Mouse (Mus musculus) erythroid progenitor cell, adult 5-6 weeks (primary cell): ENCODE data around the gene Arhgef39. TPM values are rescaled to one million over a fixed set of nuclear protein-coding genes. Genes with fewer than 3 reads are reported as not detected.
A peak's percentile ranks its signal among the peaks of the same experiment; 100 is the strongest.

Source experiments
- ATAC-seq: replicated peaks from 2 replicates; pipeline ENCODE4 v1.8.0; 2016; ENCODE audit warnings: moderate number of reproducible peaks, mild to moderate bottlenecking, moderate TSS enrichment, inconsistent platforms; ENCODE audit not compliant: poor library complexity, low FRiP score, severe bottlenecking
- total RNA-seq, 2 experiments: library from RNA; stranded (forward) in 1 of 2; stranded (reverse) in 1 of 2; fragments of 150-400 nt in 1 of 2; fragments of 186-747, 209-891 nt in 1 of 2; gene quantifications; 2 replicates each; pipeline versions ENCODE4 v1.2.3 to v1.2.4; 2015 to 2017; ENCODE audit warnings: low replicate concordance in 2 of 2

Arhgef39 gene
- total RNA-seq, 2 experiments from 2014 or later, result 202 to 233 TPM

DNA sequence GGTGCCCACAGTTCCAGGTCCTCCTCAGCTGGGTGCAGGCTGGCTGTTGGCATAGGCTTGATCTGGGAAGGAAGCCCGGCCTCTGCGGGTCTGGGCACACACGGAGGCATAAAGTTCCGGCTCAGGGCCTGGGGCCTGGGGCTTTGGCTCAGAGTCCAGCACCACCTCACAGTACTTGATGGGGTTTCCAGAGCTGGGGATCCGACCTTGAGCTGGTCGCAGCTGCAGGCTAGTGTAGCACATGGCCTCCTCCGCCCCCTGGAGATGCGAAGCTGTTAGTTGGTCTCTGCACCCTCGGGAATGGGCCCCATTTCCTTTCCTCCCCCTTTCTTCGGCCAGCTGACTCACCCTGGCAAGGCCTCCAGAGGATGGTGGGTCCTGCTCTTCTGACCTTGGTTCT, 16.9 kb downstream of the Arhgef39 start:
- no peak for ATAC-seq

DNA sequence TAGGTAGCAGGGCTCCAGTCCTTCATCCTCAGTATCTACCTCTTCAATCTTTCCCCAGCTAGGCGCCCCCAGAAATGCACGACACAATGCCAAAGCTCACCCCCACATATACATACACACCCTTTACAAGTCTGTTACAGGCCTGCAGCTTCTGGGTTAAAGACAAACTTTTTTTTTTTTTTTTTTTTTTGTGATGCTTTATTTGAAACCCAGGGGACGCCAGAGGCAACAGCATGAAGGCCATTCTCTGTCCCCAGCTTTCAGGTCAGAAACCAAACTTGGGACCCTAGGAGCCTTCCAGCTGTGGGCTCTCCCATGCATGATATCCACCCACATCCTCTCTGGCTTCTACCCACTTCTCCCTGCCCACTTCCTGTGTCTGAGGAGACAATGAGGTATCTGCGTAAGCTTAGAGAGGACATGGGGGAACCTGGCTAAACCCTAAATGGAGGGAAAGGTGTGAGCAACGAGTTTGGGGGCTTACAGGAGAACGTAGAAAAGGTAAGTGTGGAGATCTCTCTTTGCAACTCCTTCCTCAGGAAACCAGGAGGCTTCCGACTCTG, 17.5 kb downstream of the Arhgef39 start:
- no peak for ATAC-seq

DNA sequence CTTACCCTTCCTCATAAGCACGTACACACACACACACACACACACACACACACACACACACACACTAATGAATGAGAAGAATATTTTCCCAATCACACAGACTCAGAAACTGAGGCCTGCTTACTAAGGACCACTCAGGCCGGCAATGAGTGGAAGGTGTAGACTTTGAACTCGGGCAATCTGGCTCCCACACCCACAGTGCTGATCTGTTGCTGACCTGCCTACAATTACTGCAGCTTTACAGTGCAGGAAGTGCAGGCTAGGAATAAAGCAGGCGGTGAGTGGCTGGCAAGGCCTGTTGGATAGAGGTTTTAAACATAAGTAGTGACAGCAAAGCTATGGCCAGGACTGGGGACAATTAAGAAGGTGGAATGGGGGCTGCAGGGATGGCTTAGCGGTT, 18.5 kb downstream of the Arhgef39 start:
- no peak for ATAC-seq

DNA sequence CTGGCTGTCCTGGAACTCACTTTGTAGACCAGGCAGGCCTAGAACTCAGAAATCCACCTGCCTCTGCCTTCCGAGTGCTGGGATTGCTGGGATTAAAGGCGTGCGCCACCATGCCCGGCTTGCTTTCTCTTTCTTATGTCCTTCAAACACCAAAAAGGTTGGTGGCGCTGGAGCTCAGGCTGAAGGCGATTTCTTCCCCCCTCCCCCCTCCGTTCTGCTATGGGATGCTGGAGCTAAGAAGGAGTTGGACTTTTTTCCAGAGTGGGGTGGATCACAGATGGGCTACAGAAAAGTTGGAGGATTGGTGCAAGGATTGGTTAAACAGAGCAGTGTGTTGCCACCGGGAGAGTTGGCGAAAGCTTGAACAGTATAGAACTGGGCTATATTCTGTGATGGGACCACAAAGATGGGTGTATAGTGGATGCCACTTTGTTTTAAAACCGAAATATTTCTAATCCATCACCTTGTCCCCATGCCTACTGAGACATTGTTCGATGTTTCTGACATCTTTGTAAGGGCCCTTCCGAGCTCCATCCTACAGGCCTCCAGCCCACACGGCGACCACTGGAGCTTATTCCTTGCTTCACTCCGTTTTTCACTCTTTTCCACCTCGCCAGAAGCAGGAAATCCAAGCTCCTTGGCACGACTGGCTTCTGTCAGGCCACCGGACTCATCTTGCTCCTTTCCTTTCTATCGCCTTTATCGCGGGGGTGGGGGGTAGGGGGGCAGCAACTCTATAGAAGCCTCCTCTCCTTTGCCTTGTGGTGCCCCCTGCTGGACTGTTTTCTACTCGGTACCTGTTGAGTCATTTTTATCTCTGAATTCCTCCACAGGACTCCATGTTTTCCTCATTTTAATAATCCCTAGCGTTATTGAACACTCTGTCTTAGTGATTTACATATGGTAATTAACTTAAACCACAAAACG, 20.3 kb downstream of the Arhgef39 start:
- ATAC-seq, result no peak; the same call in 1 of the 2 replicates

DNA sequence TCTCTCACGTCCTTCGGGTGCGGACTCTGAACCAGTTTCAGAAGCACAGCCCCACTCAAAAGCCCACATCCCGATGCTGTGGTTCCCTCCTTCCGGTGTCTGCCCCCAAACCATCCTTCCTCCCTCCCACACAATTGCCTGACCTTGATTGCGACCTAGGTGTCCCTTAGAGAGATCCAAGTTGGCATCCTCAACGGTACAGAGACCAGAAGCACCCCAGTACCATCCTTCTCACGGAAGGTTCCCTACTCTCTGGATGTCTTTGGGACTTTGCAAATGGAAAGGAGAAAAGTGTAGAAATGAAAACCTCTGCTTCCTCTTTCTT, 21.0 kb downstream of the Arhgef39 start:
- ATAC-seq, result no peak; the same call in 1 of the 2 replicates

DNA sequence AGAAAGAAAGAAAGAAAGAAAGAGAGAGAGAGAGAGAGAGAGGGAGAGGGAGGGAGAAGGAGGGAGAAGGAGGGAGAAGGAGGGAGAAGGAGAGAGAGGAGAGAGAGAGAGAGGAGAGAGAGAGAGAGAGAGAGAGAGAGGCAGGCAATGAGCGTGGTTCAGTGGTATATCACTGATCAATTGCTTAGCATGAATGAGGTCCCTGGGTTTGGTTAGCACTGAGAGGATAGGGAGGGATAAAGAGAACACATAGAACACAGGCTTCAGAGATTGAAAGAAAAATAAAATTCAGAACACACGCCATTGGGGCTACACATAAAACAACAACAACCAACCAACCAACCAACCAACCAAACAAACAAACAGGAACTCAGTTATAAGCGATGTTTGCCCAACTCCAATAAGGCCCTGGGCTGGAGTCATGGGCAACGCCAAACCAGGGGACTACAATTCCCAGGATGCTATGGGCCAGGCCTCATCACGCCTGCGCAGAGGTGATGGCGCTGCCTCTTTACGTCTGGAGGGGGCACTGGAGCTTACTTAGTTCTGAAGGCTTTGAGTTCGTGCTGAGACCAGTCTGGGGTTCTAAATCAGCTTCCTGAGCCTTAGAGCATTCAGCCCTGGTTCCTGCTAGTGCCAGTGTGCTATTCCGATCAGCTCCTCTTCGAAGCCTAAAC, 21.5 kb downstream of the Arhgef39 start:
- peak; percentile 98 for ATAC-seq

DNA sequence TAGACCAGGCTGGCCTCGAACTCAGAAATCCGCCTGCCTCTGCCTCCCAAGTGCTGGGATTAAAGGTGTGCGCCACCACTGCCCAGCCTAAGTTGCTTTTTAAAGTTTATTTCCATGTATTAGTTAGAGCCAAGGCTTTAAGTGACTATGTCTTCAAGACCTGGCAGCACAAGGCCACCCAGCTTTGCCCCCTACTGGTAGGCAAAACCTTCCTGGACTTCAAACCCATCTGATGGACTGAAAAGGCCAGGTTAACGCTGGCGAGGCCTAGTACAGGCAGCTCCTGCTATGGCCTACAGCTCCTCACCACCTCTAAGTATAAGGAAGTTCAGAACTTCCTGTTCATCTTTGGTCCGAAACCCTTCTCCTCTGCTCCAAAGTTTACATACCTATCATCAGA, 22.9 kb downstream of the Arhgef39 start:
- no peak for ATAC-seq

DNA sequence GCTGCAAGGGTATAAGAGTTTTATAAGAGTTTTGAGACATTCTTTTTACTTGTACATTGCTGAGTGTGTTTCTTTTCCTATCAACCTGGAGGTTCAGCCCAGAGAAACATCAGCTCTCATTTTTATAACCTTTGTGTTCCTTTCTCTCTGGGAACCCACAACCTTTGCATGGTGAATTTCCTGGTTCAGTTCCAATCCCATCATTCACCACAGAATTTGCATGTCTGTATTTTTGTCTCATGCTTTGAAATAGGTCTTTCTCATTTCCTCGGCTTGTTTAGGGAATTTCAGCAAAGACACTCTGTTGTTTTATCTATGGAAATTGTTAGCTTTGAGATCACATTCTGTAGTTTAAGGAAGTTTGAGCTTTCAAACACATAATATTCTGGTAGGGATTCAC, 25.9 kb downstream of the Arhgef39 start:
- ATAC-seq, result no peak

DNA sequence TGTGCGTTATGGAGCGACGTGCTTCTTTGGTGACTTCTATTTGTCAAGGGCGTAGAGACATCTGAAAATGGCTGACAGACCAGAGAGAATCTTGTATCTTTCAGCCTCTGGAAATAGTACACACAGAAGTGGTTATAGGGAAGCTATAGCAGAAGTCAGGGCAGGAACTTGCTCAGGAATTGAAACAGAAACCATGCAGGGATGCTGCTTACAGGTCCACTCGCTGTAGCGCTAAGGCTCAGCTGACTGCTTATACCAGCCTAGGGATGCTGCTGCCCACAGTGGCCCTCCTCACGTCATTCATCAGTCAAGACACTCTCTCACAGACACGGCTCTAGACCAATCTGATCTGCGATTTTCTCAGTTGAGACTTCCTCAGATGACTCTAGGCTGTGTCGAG, 29.2 kb downstream of the Arhgef39 start:
- no peak for ATAC-seq

DNA sequence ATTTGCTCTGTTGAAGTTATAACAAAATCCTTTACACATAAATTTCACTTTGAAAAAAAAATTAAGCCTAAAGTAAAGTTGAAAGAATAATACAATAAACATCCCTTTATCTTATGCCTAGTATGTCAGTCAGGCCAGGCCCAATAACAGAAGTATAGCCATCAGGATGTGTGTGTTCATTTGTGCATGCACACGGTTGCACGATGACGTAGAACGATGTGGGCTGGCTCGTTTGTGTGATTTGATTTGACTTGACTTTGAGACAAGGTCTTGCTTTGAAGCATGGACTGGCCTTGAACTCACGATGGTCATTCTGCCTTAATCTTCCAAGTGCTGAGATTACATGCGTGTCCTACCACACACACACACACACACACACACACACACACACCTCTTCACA, 32.6 kb downstream of the Arhgef39 start:
- no peak for ATAC-seq

DNA sequence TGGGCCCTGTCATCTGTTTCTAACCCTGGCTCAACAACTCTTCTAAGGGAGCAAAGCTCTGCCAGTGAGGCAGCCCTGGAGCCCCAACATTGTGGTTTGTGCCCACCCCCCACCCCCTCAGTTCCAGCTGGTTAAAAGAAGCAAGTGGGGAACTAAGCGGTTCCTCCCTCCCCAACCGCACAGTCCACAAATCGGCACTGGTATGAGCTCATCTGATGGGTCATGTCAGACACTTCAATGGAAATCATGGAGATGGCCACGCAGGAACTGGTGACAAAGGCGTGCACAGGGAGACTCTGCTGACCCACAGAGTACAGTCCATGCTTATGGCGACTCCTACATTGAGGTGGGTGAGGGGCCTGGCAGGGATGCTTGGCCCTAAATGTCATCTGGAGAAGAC, 33.6 kb downstream of the Arhgef39 start:
- ATAC-seq, result no peak

DNA sequence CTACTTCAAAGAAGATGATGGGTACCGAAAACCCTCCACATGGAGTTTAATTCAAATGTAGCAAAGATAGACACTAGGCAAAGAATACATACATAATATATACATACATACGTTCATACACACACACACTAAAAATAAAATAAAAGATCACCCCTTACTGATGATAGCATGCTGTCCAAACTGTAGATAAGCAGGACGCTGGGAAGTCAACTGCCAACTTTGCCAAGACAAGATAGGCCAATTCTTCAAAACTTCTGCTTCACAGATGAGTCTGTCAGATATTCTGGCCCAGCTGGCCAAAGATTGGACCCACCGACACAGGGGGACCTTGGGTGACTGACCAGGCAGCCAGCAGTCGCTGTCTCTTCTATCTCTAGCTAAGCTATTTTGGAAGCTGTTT, 36.4 kb downstream of the Arhgef39 start:
- no peak for ATAC-seq

DNA sequence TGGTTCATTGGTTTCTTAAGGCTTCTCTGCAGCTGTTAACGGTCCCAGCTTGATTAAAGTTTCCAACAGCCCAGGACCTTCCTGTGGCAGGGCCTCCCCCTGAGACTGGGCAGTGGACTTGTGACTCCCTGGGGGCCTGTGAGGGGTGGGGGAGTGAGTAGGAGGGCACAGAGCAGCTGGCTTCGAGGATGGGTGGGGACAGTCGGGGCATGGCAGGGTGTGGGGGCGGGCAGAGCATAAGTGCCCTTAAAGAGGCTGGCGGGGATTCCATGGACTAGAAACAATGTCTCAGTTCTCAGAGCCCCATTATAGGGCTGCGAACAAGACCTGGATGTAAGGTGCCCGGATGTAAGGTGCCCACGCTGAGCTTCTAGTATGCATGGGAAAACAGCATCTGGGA, 42.4 kb downstream of the Arhgef39 start:
- no peak for ATAC-seq

DNA sequence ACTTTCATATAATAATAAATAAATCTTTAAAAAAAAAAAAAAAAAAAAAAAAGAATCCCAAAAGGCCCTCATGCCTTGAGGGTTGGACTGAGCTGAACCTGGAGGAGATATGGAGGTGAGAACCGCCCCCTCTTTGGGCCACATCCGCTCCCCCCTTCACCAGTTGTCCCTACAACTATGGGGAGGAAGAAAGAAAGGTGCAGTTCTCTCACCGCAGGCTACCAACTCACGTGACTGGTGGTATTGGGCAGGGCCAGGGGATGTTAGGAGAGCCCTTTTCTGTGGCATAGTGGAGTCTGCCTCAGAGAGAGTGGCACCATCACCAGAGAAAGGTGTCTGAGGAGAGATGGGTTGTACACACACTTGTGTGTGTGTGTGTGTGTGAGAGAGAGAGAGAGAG, 43.0 kb downstream of the Arhgef39 start:
- ATAC-seq, result no peak

DNA sequence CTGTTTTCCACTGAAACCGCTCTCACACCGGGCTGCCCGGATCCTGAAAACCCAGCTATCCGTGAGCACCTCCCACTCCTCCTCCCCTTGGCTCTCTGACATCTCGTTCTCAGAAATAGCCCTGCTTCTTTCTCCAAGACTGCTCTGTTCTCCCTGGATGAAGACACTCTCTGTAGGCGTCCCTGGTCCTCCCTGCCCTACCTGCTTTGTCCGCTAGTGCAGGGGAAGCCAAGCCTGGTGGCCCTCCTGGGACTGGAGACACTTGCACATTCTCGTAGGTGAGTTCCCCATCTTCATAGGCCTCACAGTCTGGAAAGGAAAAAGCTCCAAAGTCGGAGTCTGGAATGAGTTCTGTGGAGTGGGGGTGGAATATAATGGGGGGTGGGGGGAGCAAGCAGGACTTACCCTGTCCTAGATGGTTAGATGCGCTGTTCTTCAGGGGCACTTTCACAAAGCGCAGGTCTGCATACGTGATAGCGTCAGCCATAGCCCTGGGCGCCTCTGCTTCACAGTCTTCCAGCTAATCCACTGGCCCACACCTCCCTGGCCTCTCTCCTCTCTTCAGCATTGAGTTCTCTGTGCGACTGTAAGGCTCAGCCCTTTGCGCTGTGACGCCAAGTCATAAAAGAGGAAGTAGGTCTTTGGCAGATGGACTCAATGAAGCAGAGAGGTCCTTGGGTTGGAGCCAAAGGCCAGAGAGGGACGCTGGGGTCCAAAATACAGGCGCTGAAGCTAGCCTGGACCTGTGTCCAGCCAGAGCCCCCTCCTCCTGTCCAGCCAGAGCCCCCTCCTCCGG, 45.3 kb downstream of the Arhgef39 start, which contains the start of gene Cd72:
Gene Cd72, minus strand, starts transcription at position 588 of the 796 bp plus-strand sequence.
- no peak for ATAC-seq

DNA sequence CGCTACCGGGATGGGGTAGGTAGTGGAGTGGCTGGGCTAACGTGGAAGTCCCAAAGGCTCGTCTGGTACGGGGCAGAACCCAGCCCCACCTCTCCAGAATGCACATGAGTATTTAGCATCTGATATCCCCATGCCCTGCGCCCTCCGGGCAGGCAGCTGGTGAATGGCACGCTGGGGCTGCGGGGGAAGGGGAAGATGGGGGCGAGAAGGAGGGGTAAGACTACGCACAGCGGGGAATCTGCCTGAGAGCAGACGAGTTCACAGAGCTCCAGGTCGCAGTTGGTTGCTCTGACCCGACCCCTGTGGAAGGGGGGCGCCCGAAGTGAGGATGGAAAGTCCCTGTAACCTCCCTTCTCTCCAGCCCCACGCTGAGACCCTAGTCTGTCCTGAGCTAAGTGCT, 46.1 kb downstream of the Arhgef39 start:
- no peak for ATAC-seq

DNA sequence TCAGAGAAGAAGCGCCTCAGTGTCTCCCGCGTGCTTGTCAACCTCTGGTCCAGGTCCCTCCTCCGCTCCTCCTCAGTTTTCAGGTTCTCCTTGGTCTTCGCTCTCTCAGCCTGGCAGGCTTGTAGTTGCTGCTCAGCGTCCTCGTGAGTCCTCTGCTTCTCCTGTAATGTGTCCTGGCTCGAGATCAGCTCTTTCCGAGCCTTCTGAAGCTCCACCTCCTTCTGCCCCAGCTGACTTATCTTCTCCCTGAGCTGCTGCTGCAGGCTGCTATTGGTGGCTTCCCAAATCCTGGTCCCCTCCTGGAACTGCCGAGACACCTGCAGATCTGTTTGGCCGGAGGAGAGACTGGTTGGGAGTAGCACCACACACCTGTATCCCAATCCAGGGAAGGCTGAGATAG, 47.2 kb downstream of the Arhgef39 start:
- no peak for ATAC-seq

DNA sequence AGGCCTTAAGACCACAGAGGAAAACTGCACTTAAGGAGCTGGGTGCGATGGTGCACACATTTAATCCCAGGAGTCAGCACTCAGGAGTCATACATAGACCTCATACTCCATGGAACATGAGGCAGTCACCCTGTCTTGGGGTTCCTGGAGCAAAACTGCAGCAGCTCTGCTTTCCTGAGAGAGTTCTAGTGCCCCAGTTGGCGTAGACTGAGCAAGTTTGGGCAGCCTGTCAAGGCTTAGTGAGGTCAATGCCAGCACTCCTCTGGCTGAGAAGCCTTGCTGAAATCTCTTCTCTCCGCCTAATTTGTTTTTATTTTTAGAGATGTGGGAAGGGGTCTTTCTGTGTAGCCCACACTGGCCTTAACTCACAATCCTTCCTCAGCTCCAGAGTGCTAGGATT, 50.9 kb downstream of the Arhgef39 start:
- ATAC-seq, result no peak

DNA sequence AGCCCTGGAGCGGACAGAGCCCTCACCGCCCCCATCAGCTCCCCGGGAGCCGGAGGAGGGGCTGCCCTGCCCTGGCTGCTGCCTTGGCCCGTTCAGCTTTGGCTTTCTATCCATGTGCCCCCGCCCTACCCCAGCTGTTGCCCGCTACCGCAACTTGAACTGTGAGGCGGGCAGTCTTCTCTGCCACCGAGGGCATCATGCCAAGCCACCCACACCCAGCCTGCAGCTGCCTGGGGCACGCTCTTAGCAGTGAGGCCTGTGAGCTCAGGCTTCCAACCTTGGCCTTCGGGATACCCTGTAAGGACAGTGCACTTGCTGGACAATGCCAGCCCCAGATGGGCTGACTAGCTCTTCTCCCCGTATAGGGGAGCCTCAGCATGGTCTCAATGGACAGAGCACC, 52.2 kb downstream of the Arhgef39 start:
- ATAC-seq, result no peak
